Mouse (Mus musculus) small intestine, adult 2 months (tissue): ENCODE measurements around the gene Dmkn.

Experiments
- CTCF ChIP-seq: fragments of 200-500 bp; IDR thresholded peaks from 2 replicates; pipeline ENCODE4 v1.5.1; 2012; ENCODE audit warnings: low read depth, mild to moderate bottlenecking, control low read depth, inconsistent platforms, low read length, moderate library complexity, mixed read lengths; ENCODE audit not compliant: insufficient replicate concordance, insufficient read length; ENCODE audit errors: extremely low read depth
- POLR2A ChIP-seq: fragments of 200-500 bp; IDR thresholded peaks from 2 replicates; pipeline ENCODE4 v1.6.1; 2012; ENCODE audit warnings: low read depth, mild to moderate bottlenecking, control low read depth, inconsistent platforms, low read length, moderate library complexity

DNA sequence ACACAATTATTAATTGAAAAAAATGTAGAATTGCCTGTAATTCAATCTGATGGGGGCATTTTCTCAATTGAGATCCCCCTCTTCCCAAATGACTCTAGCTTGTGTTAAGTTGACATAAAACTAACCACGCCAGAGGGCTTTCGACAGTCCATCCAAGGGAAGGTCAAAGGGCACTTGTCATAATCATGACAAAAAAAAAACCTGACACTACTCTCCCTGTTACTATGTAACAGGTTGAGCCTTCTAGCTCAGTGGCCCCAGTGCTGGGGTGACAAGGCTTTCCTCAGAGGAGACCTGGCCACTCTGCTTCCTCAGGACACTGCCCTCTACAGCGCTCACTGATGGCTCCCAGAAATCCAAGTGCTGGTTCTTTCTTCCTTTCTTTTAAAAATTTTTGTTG is 60.8 kb downstream of the Dmkn start:
- TF ChIP-seq POLR2A (no peak), CTCF (no peak)
